Mouse (Mus musculus) spleen, adult 12 weeks (tissue): ENCODE measurements around the gene Vax1.

Source experiments
- DNase-seq: peaks from one replicate; pipeline ENCODE4 v3.0.0; 2022; ENCODE audit warnings: low spot score

Gene Vax1

GRCm38 (mm10) chr19:59169936-59170765, at the start of gene Vax1:
Gene Vax1, minus strand, starts transcription at chr19:59170056.
- DNase-seq, result no peak

GRCm38 (mm10) chr19:59218991-59219390, 49.1 kb upstream of the Vax1 start, which contains the start of gene Kcnk18:
Gene Kcnk18, plus strand, starts transcription at chr19:59219214.
- DNase-seq, result no peak

- DNase-seq, result no peak
Measured at GRCm38 (mm10) chr19:59216891-59217290, 47.0 kb upstream of the Vax1 start.

GRCm38 (mm10) chr19:59208986-59209385, 39.1 kb upstream of the Vax1 start:
- no peak for DNase-seq

GRCm38 (mm10) chr19:59208475-59208874, 38.6 kb upstream of the Vax1 start:
- DNase-seq, result peak; percentile 35

GRCm38 (mm10) chr19:59198161-59198560, 28.3 kb upstream of the Vax1 start:
- peak; percentile 26 for DNase-seq

- no peak for DNase-seq
Measured at GRCm38 (mm10) chr19:59196111-59196666, 26.3 kb upstream of the Vax1 start.

GRCm38 (mm10) chr19:59195181-59195770, 25.4 kb upstream of the Vax1 start:
- no peak for DNase-seq

GRCm38 (mm10) chr19:59193986-59194820, 24.3 kb upstream of the Vax1 start:
- no peak for DNase-seq

GRCm38 (mm10) chr19:59193456-59193855, 23.6 kb upstream of the Vax1 start:
- DNase-seq, result no peak

- no peak for DNase-seq
Measured at GRCm38 (mm10) chr19:59192491-59192890, 22.6 kb upstream of the Vax1 start.

GRCm38 (mm10) chr19:59191123-59191505, 21.3 kb upstream of the Vax1 start:
- no peak for DNase-seq

GRCm38 (mm10) chr19:59190431-59191122, 20.7 kb upstream of the Vax1 start:
- no peak for DNase-seq

GRCm38 (mm10) chr19:59188981-59189380, 19.1 kb upstream of the Vax1 start:
- DNase-seq, result no peak

- no peak for DNase-seq
Measured at GRCm38 (mm10) chr19:59184000-59184399, 14.1 kb upstream of the Vax1 start.

- no peak for DNase-seq
Measured at GRCm38 (mm10) chr19:59173341-59174015, 3.6 kb upstream of the Vax1 start.

- no peak for DNase-seq
Measured at GRCm38 (mm10) chr19:59172781-59173180, 2.9 kb upstream of the Vax1 start.

- DNase-seq, result no peak
Measured at GRCm38 (mm10) chr19:59171871-59172245, 2.0 kb upstream of the Vax1 start.

GRCm38 (mm10) chr19:59171151-59171870, 1.5 kb upstream of the Vax1 start:
- DNase-seq, result no peak

- DNase-seq, result no peak
Measured at GRCm38 (mm10) chr19:59170766-59171095, 875 bp upstream of the Vax1 start.
